Mouse (Mus musculus): ENCODE measurements around the gene Mtr. TPM values are rescaled to one million over a fixed set of nuclear protein-coding genes. Genes with fewer than 3 reads are reported as not detected.

The Mtr gene
- total RNA-seq (2014; rRNA removed) (5.0 and 5.5 TPM in 2 replicates), polyA plus RNA-seq (2012; rRNA removed) (1.7 and 2.9 TPM in 2 replicates)

GRCm38 (mm10) chr13:12257391-12258380, at the start of gene Mtr:
TSS of gene Mtr (minus strand) at chr13:12258113.
- TF ChIP-seq CTCF (IDR thresholded peaks at IDR 0.05; ENCODE audit: low read depth, low read length) = no peak
- TF ChIP-seq POLR2A (IDR thresholded peaks at IDR 0.05; ENCODE audit: extremely low read depth, insufficient read depth, low read length) = peak; percentile 95
- H3K79me2 ChIP-seq (ENCODE audit: control insufficient read depth, insufficient read depth, low read length) = no peaks in the 10 kb centered on the region
- peaks cover 10% of the 10 kb centered on the region for H3K36me3 ChIP-seq (ENCODE audit: control insufficient read depth, insufficient read depth, low read length)
- peak within 1 kb of the TSS; percentile 62 for H3K27ac ChIP-seq (replicated peaks; ENCODE audit: insufficient read depth, low read depth, low read length)
- peak within 1 kb of the TSS; percentile 83 for H3K4me3 ChIP-seq (ENCODE audit: insufficient read depth, low read depth, low read length)
- WGBS = under 1% methylated on average over 69 of the region's 69 CpGs
- H3K27me3 ChIP-seq (ENCODE audit: control insufficient read depth, insufficient read depth, low read length) = no peaks in the 10 kb centered on the region
- peaks cover 6% of the 10 kb centered on the region for H3K4me1 ChIP-seq (ENCODE audit: control insufficient read depth, insufficient read depth, low read length)
- peak within 1 kb of the TSS; percentile 83 for H3K9ac ChIP-seq (ENCODE audit: low read depth, low read length)
- DNase-seq (ENCODE audit: extremely low read depth, low read depth, low spot score) = peak; percentile 88

- TF ChIP-seq POLR2A (IDR thresholded peaks at IDR 0.05; ENCODE audit: extremely low read depth, insufficient read depth, low read length) (no peak), CTCF (IDR thresholded peaks at IDR 0.05; ENCODE audit: low read depth, low read length) (no peak)
- Histone ChIP-seq H3K27me3 (ENCODE audit: control insufficient read depth, insufficient read depth, low read length) (no peaks in the 10 kb centered on the region), H3K4me1 (ENCODE audit: control insufficient read depth, insufficient read depth, low read length) (no peaks in the 10 kb centered on the region), H3K4me3 (ENCODE audit: insufficient read depth, low read depth, low read length) (no peak overlapping the region), H3K9ac (ENCODE audit: low read depth, low read length) (no peak overlapping the region), H3K27ac (replicated peaks; ENCODE audit: insufficient read depth, low read depth, low read length) (no peak overlapping the region), H3K36me3 (ENCODE audit: control insufficient read depth, insufficient read depth, low read length) (no peaks in the 10 kb centered on the region), H3K79me2 (ENCODE audit: control insufficient read depth, insufficient read depth, low read length) (no peaks in the 10 kb centered on the region)
- 65% methylated on average over 4 of the region's 4 CpGs for WGBS
- DNase-seq (ENCODE audit: extremely low read depth, low read depth, low spot score) = no peak
These were observed 49.4 kb upstream of the Mtr start for GRCm38 (mm10) chr13:12307286-12307685.

GRCm38 (mm10) chr13:12305540-12305939, 47.6 kb upstream of the Mtr start:
- no peaks in the 10 kb centered on the region for H3K79me2 ChIP-seq (ENCODE audit: control insufficient read depth, insufficient read depth, low read length)
- DNase-seq (ENCODE audit: extremely low read depth, low read depth, low spot score) = no peak
- H3K9ac ChIP-seq (ENCODE audit: low read depth, low read length) = no peak overlapping the region
- H3K27ac ChIP-seq (replicated peaks; ENCODE audit: insufficient read depth, low read depth, low read length) = no peak overlapping the region
- no peak for TF ChIP-seq POLR2A (IDR thresholded peaks at IDR 0.05; ENCODE audit: extremely low read depth, insufficient read depth, low read length)
- TF ChIP-seq CTCF (IDR thresholded peaks at IDR 0.05; ENCODE audit: low read depth, low read length) = no peak
- WGBS = 80% methylated on average over 8 of the region's 8 CpGs
- H3K27me3 ChIP-seq (ENCODE audit: control insufficient read depth, insufficient read depth, low read length) = no peaks in the 10 kb centered on the region
- no peaks in the 10 kb centered on the region for H3K36me3 ChIP-seq (ENCODE audit: control insufficient read depth, insufficient read depth, low read length)
- no peaks in the 10 kb centered on the region for H3K4me1 ChIP-seq (ENCODE audit: control insufficient read depth, insufficient read depth, low read length)
- H3K4me3 ChIP-seq (ENCODE audit: insufficient read depth, low read depth, low read length) = no peak overlapping the region

DNA sequence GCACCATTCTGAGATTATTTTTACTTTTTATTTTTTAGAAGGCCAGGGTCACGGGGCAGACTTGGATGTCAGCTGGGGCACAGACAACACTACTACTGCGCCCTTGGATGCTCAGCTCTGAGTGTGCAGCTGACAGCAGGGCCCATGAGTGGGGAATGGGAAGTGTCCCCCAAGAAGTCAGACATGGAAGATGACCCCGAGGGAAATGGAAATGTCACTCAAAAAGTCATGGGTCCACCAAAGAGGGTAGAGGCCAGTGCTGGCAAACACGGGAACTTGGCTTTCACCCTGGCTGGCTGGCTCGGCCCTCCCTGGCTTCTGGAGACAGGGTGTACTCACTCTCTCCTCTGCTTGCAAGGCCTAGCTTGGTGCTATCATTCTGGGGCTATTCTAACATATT, 47.1 kb upstream of the Mtr start:
- H3K4me1 ChIP-seq (ENCODE audit: control insufficient read depth, insufficient read depth, low read length) = no peaks in the 10 kb centered on the region

DNA sequence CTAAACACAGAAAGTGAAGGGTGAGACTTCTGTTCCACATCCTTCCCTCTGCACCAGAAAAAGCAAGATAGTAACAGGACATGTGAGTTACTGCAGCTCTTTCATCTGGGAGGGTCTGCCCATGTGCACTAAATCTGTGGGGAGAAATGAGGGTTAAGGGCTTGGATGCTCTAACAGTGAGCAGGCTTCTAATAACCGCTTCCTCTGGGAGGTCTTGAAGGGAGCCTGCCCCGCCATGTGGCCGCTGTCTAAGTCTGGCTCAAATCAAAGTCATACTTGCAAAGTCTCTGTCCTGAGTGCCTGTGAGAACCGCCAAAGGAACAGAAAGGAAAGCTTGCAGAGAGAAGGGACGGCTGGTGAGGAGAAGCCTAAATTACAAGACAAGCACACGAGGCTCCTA, 39.9 kb upstream of the Mtr start:
- 80% methylated on average over 6 of the region's 6 CpGs for WGBS
- no peaks in the 10 kb centered on the region for H3K4me1 ChIP-seq (ENCODE audit: control insufficient read depth, insufficient read depth, low read length)

More for the DNA sequence above, 47.1 kb upstream of the Mtr start:
- no peak for DNase-seq (ENCODE audit: extremely low read depth, low read depth, low spot score)
- H3K27me3 ChIP-seq (ENCODE audit: control insufficient read depth, insufficient read depth, low read length) = no peaks in the 10 kb centered on the region
- H3K36me3 ChIP-seq (ENCODE audit: control insufficient read depth, insufficient read depth, low read length) = no peaks in the 10 kb centered on the region
- no peak overlapping the region for H3K27ac ChIP-seq (replicated peaks; ENCODE audit: insufficient read depth, low read depth, low read length)
- WGBS = 79% methylated on average over 5 of the region's 5 CpGs
- H3K9ac ChIP-seq (ENCODE audit: low read depth, low read length) = no peak overlapping the region
- no peaks in the 10 kb centered on the region for H3K79me2 ChIP-seq (ENCODE audit: control insufficient read depth, insufficient read depth, low read length)
- no peak overlapping the region for H3K4me3 ChIP-seq (ENCODE audit: insufficient read depth, low read depth, low read length)
- TF ChIP-seq CTCF (IDR thresholded peaks at IDR 0.05; ENCODE audit: low read depth, low read length) (no peak), POLR2A (IDR thresholded peaks at IDR 0.05; ENCODE audit: extremely low read depth, insufficient read depth, low read length) (no peak)

GRCm38 (mm10) chr13:12296701-12297100, 38.8 kb upstream of the Mtr start:
- no peaks in the 10 kb centered on the region for H3K4me1 ChIP-seq (ENCODE audit: control insufficient read depth, insufficient read depth, low read length)
- H3K79me2 ChIP-seq (ENCODE audit: control insufficient read depth, insufficient read depth, low read length) = no peaks in the 10 kb centered on the region
- WGBS = 69% methylated on average over 3 of the region's 3 CpGs
- no peaks in the 10 kb centered on the region for H3K36me3 ChIP-seq (ENCODE audit: control insufficient read depth, insufficient read depth, low read length)
- peak; percentile 11 for DNase-seq (ENCODE audit: extremely low read depth, low read depth, low spot score)
- no peaks in the 10 kb centered on the region for H3K27me3 ChIP-seq (ENCODE audit: control insufficient read depth, insufficient read depth, low read length)
- no peak overlapping the region for H3K27ac ChIP-seq (replicated peaks; ENCODE audit: insufficient read depth, low read depth, low read length)
- H3K4me3 ChIP-seq (ENCODE audit: insufficient read depth, low read depth, low read length) = no peak overlapping the region
- H3K9ac ChIP-seq (ENCODE audit: low read depth, low read length) = no peak overlapping the region
- TF ChIP-seq CTCF (IDR thresholded peaks at IDR 0.05; ENCODE audit: low read depth, low read length) (0 out of 2 replicates have a peak, but pooled peaks have one; percentile 1), POLR2A (IDR thresholded peaks at IDR 0.05; ENCODE audit: extremely low read depth, insufficient read depth, low read length) (no peak)

More for the DNA sequence above, 39.9 kb upstream of the Mtr start:
- no peak for DNase-seq (ENCODE audit: extremely low read depth, low read depth, low spot score)
- no peak overlapping the region for H3K9ac ChIP-seq (ENCODE audit: low read depth, low read length)
- no peaks in the 10 kb centered on the region for H3K79me2 ChIP-seq (ENCODE audit: control insufficient read depth, insufficient read depth, low read length)
- H3K27me3 ChIP-seq (ENCODE audit: control insufficient read depth, insufficient read depth, low read length) = no peaks in the 10 kb centered on the region
- H3K27ac ChIP-seq (replicated peaks; ENCODE audit: insufficient read depth, low read depth, low read length) = no peak overlapping the region
- TF ChIP-seq CTCF (IDR thresholded peaks at IDR 0.05; ENCODE audit: low read depth, low read length) = no peak
- no peak for TF ChIP-seq POLR2A (IDR thresholded peaks at IDR 0.05; ENCODE audit: extremely low read depth, insufficient read depth, low read length)
- no peaks in the 10 kb centered on the region for H3K36me3 ChIP-seq (ENCODE audit: control insufficient read depth, insufficient read depth, low read length)
- no peak overlapping the region for H3K4me3 ChIP-seq (ENCODE audit: insufficient read depth, low read depth, low read length)

Data from liver, adult 2 months (tissue).